Mouse (Mus musculus) liver, adult 2 months (tissue): ENCODE results near the gene Hoxa7.

Experiments
- CTCF ChIP-seq: fragments of 200-500 bp; IDR thresholded peaks from 2 replicates; pipeline ENCODE4 v1.5.1; 2011; ENCODE audit warnings: low read depth, low read length, control low read depth
- POLR2A ChIP-seq: fragments of 200-500 bp; IDR thresholded peaks from 2 replicates; pipeline ENCODE4 v1.6.1; 2011; ENCODE audit warnings: low read length, control low read depth; ENCODE audit not compliant: insufficient read depth; ENCODE audit errors: extremely low read depth

DNA sequence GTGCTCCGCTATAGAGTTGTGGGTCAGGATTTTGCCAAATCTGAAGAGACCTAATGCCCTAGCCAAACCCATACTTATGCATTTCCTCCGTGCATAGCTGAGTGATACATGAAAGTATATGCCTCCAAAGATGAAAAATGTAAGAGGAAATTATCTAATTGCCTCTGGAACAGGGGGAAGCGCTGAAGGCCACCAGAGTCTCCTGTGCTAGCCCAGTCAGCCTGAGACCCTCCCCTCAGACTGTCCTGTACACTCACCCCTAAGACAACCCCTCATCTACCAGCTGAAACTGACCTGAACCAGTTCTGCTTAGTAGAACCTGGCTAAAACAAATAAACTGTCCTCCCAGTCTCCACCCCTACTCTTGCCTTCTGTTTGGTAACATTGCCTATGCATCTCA lies 40.9 kb downstream of the Hoxa7 start:
- TF ChIP-seq CTCF: no peak
- no peak for TF ChIP-seq POLR2A
